Mouse (Mus musculus) lung, embryonic 14.5 days (tissue): ENCODE data around the gene Irgq. TPM values are rescaled to one million over a fixed set of nuclear protein-coding genes. Genes with fewer than 3 reads are reported as not detected.

Experiments
- ATAC-seq: fragments of 200-750 bp; cut with Nextera tagmentation; 2 replicates; pipeline ENCODE4 v1.8.0; 2017; ENCODE audit warnings: mild to moderate bottlenecking, moderate TSS enrichment, moderate library complexity; ENCODE audit not compliant: insufficient read depth
- DNase-seq: peaks from one replicate; pipeline ENCODE4 v3.0.0-alpha.2; 2015
- H3K27ac ChIP-seq: fragments of 300-500 bp; sonication (generic); 2 replicates; pipeline ENCODE4 v1.5.1; 2014; ENCODE audit warnings: low read depth, mild to moderate bottlenecking, moderate library complexity
- H3K27me3 ChIP-seq: fragments of 300-500 bp; sonication (generic); 2 replicates; pipeline ENCODE4 v1.6.1; 2014; ENCODE audit warnings: low read length, control low read depth; ENCODE audit not compliant: insufficient read depth
- H3K36me3 ChIP-seq: fragments of 300-500 bp; sonication (generic); 2 replicates; pipeline ENCODE4 v1.6.1; 2014; ENCODE audit warnings: control low read depth; ENCODE audit not compliant: insufficient read depth
- H3K4me1 ChIP-seq: fragments of 300-500 bp; sonication (generic); 2 replicates; pipeline ENCODE4 v1.6.1; 2014; ENCODE audit warnings: antibody characterized with exemption, control low read depth; ENCODE audit not compliant: insufficient read depth
- H3K4me2 ChIP-seq: fragments of 300-500 bp; sonication (generic); 2 replicates; pipeline ENCODE4 v1.6.1; 2014; ENCODE audit warnings: mild to moderate bottlenecking
- H3K4me3 ChIP-seq: fragments of 300-500 bp; sonication (generic); 2 replicates; pipeline ENCODE4 v1.5.1; 2014; ENCODE audit warnings: low read depth, low read length
- H3K9ac ChIP-seq: fragments of 300-500 bp; sonication (generic); 2 replicates; pipeline ENCODE4 v1.6.1; 2014
- H3K9me3 ChIP-seq: fragments of 300-500 bp; sonication (generic); 2 replicates; pipeline ENCODE4 v1.6.1; 2016; ENCODE audit warnings: low read depth, low read length, control low read depth
- CTCF ChIP-seq: IDR thresholded peaks from 2 replicates; pipeline ENCODE4 v1.5.1; 2016; ENCODE audit warnings: antibody characterized with exemption, low read depth
- WGBS: fragments of 180-500 bp; shearing (Covaris S2); extraction: QIAGEN DNeasy Blood & Tissue Kit; methylation state at CpG from one replicate; pipeline ENCODE4 v1.1.7; 2014; 5-methylcytosine and 5-hydroxymethylcytosine counted together
- polyA plus RNA-seq: library from polyadenylated mRNA; unstranded; fragments of >200 nt; fragmentation: Nextera tagmentation; extraction: Ambion mirVana; gene quantifications from 2 replicates; pipeline ENCODE4 v1.2.1, GENCODE M21; 2014

The Irgq gene
- polyA plus RNA-seq, 1 experiment from 2014 or later = 9.3 TPM

DNA sequence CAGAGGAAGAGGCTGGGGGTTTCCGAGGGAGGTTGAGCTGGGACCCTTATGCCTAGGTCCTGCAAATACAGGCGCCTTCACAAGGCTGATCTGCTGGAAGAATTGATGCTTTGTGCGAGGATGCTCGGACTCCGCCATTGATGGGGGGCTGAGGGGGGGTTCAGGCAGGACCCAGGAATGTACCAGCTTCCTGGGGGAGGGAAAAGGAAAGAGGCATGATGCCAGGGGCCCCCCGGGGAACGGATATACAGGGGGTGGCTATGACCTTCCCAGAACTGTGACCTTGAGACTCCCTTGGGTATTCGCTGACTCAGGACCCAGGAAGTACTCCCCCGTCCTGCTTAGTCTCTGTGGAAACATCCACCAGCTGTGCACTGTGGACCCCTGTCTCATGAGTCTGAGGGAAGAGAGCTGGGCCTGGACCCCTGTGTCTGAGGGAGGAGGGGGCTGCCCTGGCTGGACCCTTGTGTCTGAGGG lies 43.8 kb upstream of the Irgq start:
- Histone ChIP-seq H3K36me3 (no peaks in the 10 kb centered on the region), H3K4me1 (no peaks in the 10 kb centered on the region), H3K27me3 (peaks cover 18% of the 10 kb centered on the region), H3K4me3 (no peak overlapping the region), H3K9me3 (no peaks in the 10 kb centered on the region), H3K4me2 (no peak overlapping the region), H3K9ac (no peak overlapping the region), H3K27ac (no peak overlapping the region)
- ATAC-seq (no peak), DNase-seq (no peak)
- no peak for TF ChIP-seq CTCF
- WGBS = 43% methylated on average over 9 of the region's 9 CpGs

DNA sequence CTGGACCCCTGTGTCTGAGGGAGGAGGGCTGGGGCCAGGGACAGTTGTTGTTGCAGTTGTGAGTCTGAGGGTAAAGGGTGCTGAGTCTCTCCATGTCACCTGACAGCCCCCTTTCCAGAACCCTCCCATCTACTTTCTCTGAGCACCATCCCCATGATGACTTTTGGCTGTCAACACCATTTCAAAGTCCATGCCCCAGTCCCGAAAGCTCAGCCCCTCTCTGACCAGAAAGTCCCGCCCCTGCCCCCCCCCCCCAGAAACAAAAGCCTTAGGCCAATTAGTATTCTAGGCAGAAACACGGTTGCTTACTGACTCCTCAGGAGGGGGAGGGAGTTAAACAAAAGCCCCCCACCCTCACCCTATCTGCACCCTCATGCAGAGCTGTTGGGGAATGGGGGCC lies 43.1 kb upstream of the Irgq start:
- Histone ChIP-seq H3K4me2 (no peak overlapping the region), H3K9me3 (no peaks in the 10 kb centered on the region), H3K36me3 (no peaks in the 10 kb centered on the region), H3K9ac (no peak overlapping the region), H3K4me1 (no peaks in the 10 kb centered on the region), H3K4me3 (no peak overlapping the region), H3K27me3 (peaks cover 13% of the 10 kb centered on the region), H3K27ac (no peak overlapping the region)
- ATAC-seq = no peak
- WGBS = 40% methylated on average over 3 of the region's 3 CpGs
- no peak for DNase-seq
- TF ChIP-seq CTCF = no peak

DNA sequence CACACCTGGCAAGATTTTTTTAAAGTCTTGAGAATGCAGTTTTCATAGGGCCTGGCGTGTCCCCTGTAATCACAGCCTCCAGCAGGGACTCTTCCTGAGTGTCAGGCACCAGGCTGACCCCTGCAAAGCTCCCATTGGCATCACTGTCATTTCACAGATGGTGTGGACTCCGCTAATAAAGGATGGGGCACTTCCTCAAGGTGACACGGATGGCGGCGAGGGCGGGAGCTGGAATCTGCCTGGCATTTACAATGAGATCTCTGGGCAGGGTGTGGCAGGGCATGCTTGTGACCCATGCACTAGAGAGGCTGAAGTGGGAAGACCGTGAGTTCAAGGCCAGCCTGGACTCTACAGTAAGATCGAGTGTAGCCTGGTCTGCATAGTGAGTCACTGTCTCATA lies 42.2 kb upstream of the Irgq start:
- ATAC-seq (no peak), DNase-seq (no peak)
- Histone ChIP-seq H3K4me1 (no peaks in the 10 kb centered on the region), H3K36me3 (no peaks in the 10 kb centered on the region), H3K9me3 (no peaks in the 10 kb centered on the region), H3K4me3 (no peak overlapping the region), H3K27ac (no peak overlapping the region), H3K9ac (no peak overlapping the region), H3K4me2 (no peak overlapping the region), H3K27me3 (peaks cover 4% of the 10 kb centered on the region; the same call in 1 of the 2 replicates)
- TF ChIP-seq CTCF = no peak
- WGBS = 80% methylated on average over 8 of the region's 8 CpGs

DNA sequence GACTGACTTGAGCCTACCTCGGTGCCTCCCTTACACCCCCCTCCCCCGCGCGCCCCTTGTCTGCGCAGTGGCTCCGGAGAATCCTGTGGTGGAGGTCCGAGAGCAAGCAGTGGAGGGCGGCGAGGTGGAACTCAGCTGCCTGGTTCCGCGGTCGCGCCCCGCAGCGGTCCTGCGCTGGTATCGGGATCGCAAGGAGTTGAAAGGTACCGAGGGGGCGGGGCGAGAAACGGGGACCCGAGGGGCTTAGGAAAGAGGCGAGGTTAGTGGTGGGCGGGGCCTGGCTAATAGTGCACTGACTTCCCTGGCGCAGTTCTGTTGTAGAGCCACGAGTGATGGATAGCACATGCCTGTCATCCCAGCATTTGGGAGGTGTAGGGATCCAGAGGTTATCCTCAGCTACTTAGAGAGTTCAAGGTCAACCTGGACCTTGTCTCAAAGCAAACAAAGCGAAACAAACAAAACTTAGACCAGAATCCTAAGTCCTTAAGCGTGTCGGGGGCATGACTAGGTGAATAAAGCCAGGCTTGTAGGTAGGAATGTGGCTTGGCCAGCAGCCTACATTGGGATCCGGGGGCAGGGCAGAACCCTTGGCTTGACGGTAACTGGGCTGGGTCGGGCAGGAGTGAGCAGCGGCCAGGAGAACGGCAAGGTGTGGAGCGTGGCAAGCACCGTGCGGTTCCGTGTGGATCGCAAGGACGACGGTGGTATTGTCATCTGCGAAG lies 30.5 kb upstream of the Irgq start:
- Histone ChIP-seq H3K36me3 (no peaks in the 10 kb centered on the region), H3K27me3 (peaks cover 39% of the 10 kb centered on the region), H3K4me1 (no peaks in the 10 kb centered on the region), H3K9ac (peak overlapping the region; percentile 4; the same call in 1 of the 2 replicates), H3K27ac (no peak overlapping the region), H3K4me3 (peak overlapping the region; percentile 35), H3K9me3 (peaks cover 4% of the 10 kb centered on the region; the same call in 1 of the 2 replicates), H3K4me2 (peak overlapping the region; percentile 61)
- DNase-seq (peak; percentile 42), ATAC-seq (peak; percentile 53)
- 9% methylated on average over 43 of the region's 43 CpGs for WGBS
- TF ChIP-seq CTCF = no peak

DNA sequence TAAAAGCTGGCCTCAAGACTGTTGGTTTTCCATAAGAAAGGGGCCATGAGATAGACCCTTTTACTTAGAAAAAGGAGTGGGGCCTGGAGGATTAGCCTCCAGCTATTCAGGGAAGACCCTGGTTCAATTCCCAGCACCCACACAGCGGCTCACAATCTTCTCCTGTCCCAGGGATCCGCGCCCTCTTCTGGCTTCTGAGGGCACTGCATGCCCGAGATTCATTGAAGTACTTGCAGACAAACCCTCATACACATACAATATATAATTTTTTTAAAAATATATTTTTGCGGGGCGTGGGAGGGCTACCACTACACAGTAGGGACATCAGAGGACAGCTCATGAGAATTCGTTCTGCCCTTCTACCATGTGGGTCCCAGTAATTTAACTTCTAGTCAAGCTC lies 29.6 kb upstream of the Irgq start:
- no peak overlapping the region for H3K9ac ChIP-seq
- peak; percentile 70 for DNase-seq
- 30% methylated on average over 7 of the region's 7 CpGs for WGBS
- peaks cover 4% of the 10 kb centered on the region; the same call in 1 of the 2 replicates for H3K9me3 ChIP-seq
- TF ChIP-seq CTCF = peak; percentile 55
- no peak overlapping the region for H3K4me3 ChIP-seq
- ATAC-seq = no peak
- H3K36me3 ChIP-seq = no peaks in the 10 kb centered on the region
- H3K27me3 ChIP-seq = peaks cover 39% of the 10 kb centered on the region
- H3K4me1 ChIP-seq = peaks cover 2% of the 10 kb centered on the region; the same call in 1 of the 2 replicates
- H3K4me2 ChIP-seq = no peak overlapping the region
- H3K27ac ChIP-seq = no peak overlapping the region

DNA sequence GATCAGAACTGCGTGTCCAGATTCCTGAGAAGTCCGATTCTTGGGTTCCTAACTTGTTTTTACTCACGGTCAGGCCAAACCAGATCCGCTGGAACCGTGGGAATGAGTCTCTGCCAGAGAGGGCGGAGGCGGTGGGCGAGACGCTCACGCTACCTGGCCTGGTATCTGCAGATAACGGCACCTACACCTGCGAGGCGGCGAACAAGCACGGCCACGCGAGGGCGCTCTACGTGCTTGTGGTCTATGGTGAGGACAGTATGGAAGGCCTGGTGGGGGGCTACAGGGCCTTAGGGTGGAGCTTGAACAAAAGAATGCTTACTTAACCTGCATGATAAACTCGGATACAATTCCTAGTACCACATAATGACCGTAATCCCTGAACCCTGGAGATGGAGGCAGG lies 29.0 kb upstream of the Irgq start:
- DNase-seq = no peak
- 44% methylated on average over 21 of the region's 21 CpGs for WGBS
- H3K9ac ChIP-seq = no peak overlapping the region
- H3K9me3 ChIP-seq = peaks cover 4% of the 10 kb centered on the region; the same call in 1 of the 2 replicates
- H3K36me3 ChIP-seq = no peaks in the 10 kb centered on the region
- ATAC-seq = no peak
- H3K4me2 ChIP-seq = no peak overlapping the region
- no peak overlapping the region for H3K27ac ChIP-seq
- peaks cover 5% of the 10 kb centered on the region; the same call in 1 of the 2 replicates for H3K4me1 ChIP-seq
- no peak overlapping the region for H3K4me3 ChIP-seq
- peak; percentile 36; the same call in 1 of the 2 replicates for TF ChIP-seq CTCF
- H3K27me3 ChIP-seq = peaks cover 39% of the 10 kb centered on the region

DNA sequence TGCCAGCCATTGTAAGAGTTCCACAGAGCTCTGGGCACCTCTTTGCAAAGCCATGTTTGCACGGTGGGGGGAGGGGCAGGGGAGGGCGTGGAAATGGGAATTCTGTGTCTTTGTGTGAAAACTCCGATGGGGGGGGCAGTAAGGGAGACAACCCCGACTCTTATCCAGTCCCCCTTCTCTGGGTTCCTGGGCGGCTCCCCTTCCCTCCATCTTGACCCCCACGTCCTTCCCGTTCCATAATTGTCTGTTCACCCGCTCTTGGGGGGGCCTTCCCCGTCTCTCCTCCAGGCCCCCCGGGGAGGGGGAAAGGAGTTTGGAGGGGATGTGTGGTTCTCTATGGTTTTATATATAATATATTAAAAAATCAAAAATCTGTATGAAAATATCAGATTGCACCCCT lies 26.5 kb upstream of the Irgq start:
- TF ChIP-seq CTCF = no peak
- no peak for DNase-seq
- H3K9ac ChIP-seq = no peak overlapping the region
- H3K4me1 ChIP-seq = peaks cover 8% of the 10 kb centered on the region; the same call in 1 of the 2 replicates
- H3K9me3 ChIP-seq = peaks cover 4% of the 10 kb centered on the region; the same call in 1 of the 2 replicates
- H3K4me2 ChIP-seq = peak overlapping the region; percentile 16; the same call in 1 of the 2 replicates
- ATAC-seq = no peak
- H3K27me3 ChIP-seq = peaks cover 29% of the 10 kb centered on the region
- no peaks in the 10 kb centered on the region for H3K36me3 ChIP-seq
- H3K4me3 ChIP-seq = no peak overlapping the region
- WGBS = 12% methylated on average over 10 of the region's 10 CpGs
- H3K27ac ChIP-seq = no peak overlapping the region
